ENCODE assay signal across 9 mouse cellular contexts in genomic region chr1:86634751-86635359, GRCm38 (mm10). TPM values are rescaled to one million over a fixed set of nuclear protein-coding genes. Genes with fewer than 3 reads are reported as not detected.
DNase-seq lines count a peak whose midpoint lies in the region; ATAC-seq and TF ChIP-seq lines count a peak whose summit lies in the region.
"Had no signal": no experiment of that assay in that cellular context is flagged by ENCODE, and none has a peak within 500 bp of the region (broad histone marks: within the 10 kb centered on the region; RNA-seq: fewer than 3 reads in every experiment).

No protein-coding gene starts in this region.

- intact Hi-C loops in heart, adult 2 months (cut with DNase I): no loop called here

- no peaks in the 10 kb centered on the region for H3K79me2 ChIP-seq in heart, adult 2 months (replicated peaks; ENCODE audit: control insufficient read depth, insufficient read depth, low read length)
- H3K79me2 ChIP-seq in MEL (ENCODE audit: control insufficient read depth, insufficient read depth, low read length, poor library complexity): no peaks in the 10 kb centered on the region

- no peak for TF ChIP-seq CTCF in heart, adult 2 months (IDR thresholded peaks at IDR 0.05)
- TF ChIP-seq CTCF in MEL (IDR thresholded peaks at IDR 0.05 in 2 of 3, conservative IDR thresholded peaks at IDR 0.05 in 1 of 3; ENCODE audit: control insufficient read depth in 1 of 3, insufficient read depth in 1 of 3, low read depth in 2 of 3, low read length in 3 of 3, poor library complexity in 1 of 3, severe bottlenecking in 1 of 3): no peak

- H3K36me3 ChIP-seq in heart, embryonic 12.5 days: no peaks in the 10 kb centered on the region
- H3K36me3 ChIP-seq in heart, adult 2 months (ENCODE audit: control insufficient read depth, insufficient read depth, low read length): no peaks in the 10 kb centered on the region
- H3K36me3 ChIP-seq in MEL (ENCODE audit: control insufficient read depth in 1 of 2, insufficient read depth in 2 of 2, low read length in 2 of 2): peaks cover 0 to 5% of the 10 kb centered on the region in 2 experiments; a peak in 2 of 4 replicates

- H3K27me3 ChIP-seq in heart, embryonic 12.5 days (replicated peaks): no peaks in the 10 kb centered on the region; the same call in 1 of the 2 replicates
- no peaks in the 10 kb centered on the region for H3K27me3 ChIP-seq in heart, adult 2 months (ENCODE audit: control insufficient read depth, insufficient read depth, low read length)
- H3K27me3 ChIP-seq in MEL (ENCODE audit: control insufficient read depth in 1 of 2, insufficient read depth in 2 of 2, low read length in 2 of 2): peaks cover 2% of the 10 kb centered on the region in 2 experiments; a peak in 2 of 4 replicates

- TF ChIP-seq POLR2A in heart, adult 2 months (IDR thresholded peaks at IDR 0.05; ENCODE audit: insufficient read depth, low read depth, low read length): no peak
- no peak for TF ChIP-seq POLR2A in MEL (IDR thresholded peaks at IDR 0.05; ENCODE audit: control insufficient read depth in 1 of 2, insufficient read depth in 1 of 2, low read depth in 1 of 2, low read length in 2 of 2, poor library complexity in 1 of 2)

- WGBS in heart, embryonic 12.5 days: 46% methylated on average over 6 of the region's 6 CpGs
- WGBS in heart, adult 2 months: 54% methylated on average over 6 of the region's 6 CpGs

- H3K9me3 ChIP-seq in heart, embryonic 12.5 days (replicated peaks): no peaks in the 10 kb centered on the region
- no peaks in the 10 kb centered on the region for H3K9me3 ChIP-seq in MEL (replicated peaks; ENCODE audit: insufficient read depth, low read length)

- H3K27ac ChIP-seq in heart, embryonic 12.5 days (ENCODE audit: poor library complexity, severe bottlenecking): no peak overlapping the region
- no peak overlapping the region for H3K27ac ChIP-seq in heart, adult 2 months
- H3K27ac ChIP-seq in MEL (ENCODE audit: control insufficient read depth, low read depth, low read length): no peak overlapping the region

- no peak for TF ChIP-seq RAD21 in MEL (IDR thresholded peaks at IDR 0.05; ENCODE audit: low read depth, low read length)

- H3K4me3 ChIP-seq in heart, embryonic 12.5 days: no peak overlapping the region
- no peak overlapping the region for H3K4me3 ChIP-seq in heart, adult 2 months
- H3K4me3 ChIP-seq in MEL (ENCODE audit: control insufficient read depth in 1 of 2, insufficient read depth in 1 of 2, low read depth in 2 of 2, low read length in 2 of 2): no peak overlapping the region

- no peak for TF ChIP-seq EP300 in heart, adult 2 months (IDR thresholded peaks at IDR 0.05; ENCODE audit: insufficient read depth, low read depth, low read length)
- TF ChIP-seq EP300 in MEL (IDR thresholded peaks at IDR 0.05; ENCODE audit: low read depth in 1 of 2, low read length in 2 of 2): no peak

- no peaks in the 10 kb centered on the region for H3K4me1 ChIP-seq in heart, embryonic 12.5 days (replicated peaks)
- no peaks in the 10 kb centered on the region for H3K4me1 ChIP-seq in heart, adult 2 months (ENCODE audit: control insufficient read depth, insufficient read depth, low read length)
- H3K4me1 ChIP-seq in MEL (ENCODE audit: control insufficient read depth in 1 of 2, insufficient read depth in 2 of 2, low read length in 2 of 2): peaks cover 0 to 15% of the 10 kb centered on the region in 2 experiments; a peak in 3 of 4 replicates

- peak; percentile 59; the same call in 1 of the 2 replicates for ATAC-seq in heart, embryonic 12.5 days (ENCODE audit: insufficient number of reproducible peaks, low FRiP score)
- no peak for ATAC-seq in monocyte, adult 5-6 weeks (replicated peaks; ENCODE audit: insufficient number of reproducible peaks, low FRiP score, low TSS enrichment, poor library complexity, severe bottlenecking)

- H3K9ac ChIP-seq in heart, embryonic 12.5 days: no peak overlapping the region
- H3K9ac ChIP-seq in heart, adult 2 months (ENCODE audit: low read depth, low read length): no peak overlapping the region
- no peak overlapping the region for H3K9ac ChIP-seq in MEL (ENCODE audit: control insufficient read depth, low read depth, low read length, poor library complexity, severe bottlenecking)

- no peak for DNase-seq in heart, adult 2 months
- DNase-seq in MEL (ENCODE audit: low read depth, low spot score): peak; percentile 46
- DNase-seq in forelimb bud, embryonic 11.5 days (ENCODE audit: low read depth, low spot score): peak; percentile 30
- peak; percentile 35 for DNase-seq in mesoderm, embryonic 11.5 days (ENCODE audit: low read depth, low spot score)
- no peak for DNase-seq in T-cell, adult 2 months (ENCODE audit: low spot score)
- no peak for DNase-seq in layer of hippocampus, postnatal 25 days (ENCODE audit: extremely low spot score in 1 of 2, low spot score in 1 of 2)

- peak overlapping the region; percentile 45 for H3K4me2 ChIP-seq in heart, embryonic 12.5 days

TF ChIP-seq in MEL, 35 proteins besides CTCF, POLR2A, EP300 and RAD21:
- TF ChIP-seq ZC3H11A (IDR thresholded peaks at IDR 0.05; ENCODE audit: low read depth, low read length): no peak
- peak; percentile 14 to 52; a peak in 1 of 4 replicates for TF ChIP-seq USF2 (IDR thresholded peaks at IDR 0.05; ENCODE audit: borderline replicate concordance in 1 of 2, insufficient read depth in 1 of 2, low read depth in 1 of 2, low read length in 2 of 2)
- no peak for TF ChIP-seq MYB (IDR thresholded peaks at IDR 0.05; ENCODE audit: low read depth, low read length)
- peak; percentile 86 for TF ChIP-seq HCFC1 (IDR thresholded peaks at IDR 0.05; ENCODE audit: low read depth, low read length)
- TF ChIP-seq TCF12 (IDR thresholded peaks at IDR 0.05; ENCODE audit: low read depth, low read length): no peak
- peak; percentile 90 for TF ChIP-seq USF1 (IDR thresholded peaks at IDR 0.05; ENCODE audit: low read depth, low read length)
- no peak for TF ChIP-seq MYC (IDR thresholded peaks at IDR 0.05; ENCODE audit: low read depth, low read length)
- TF ChIP-seq CHD2 (IDR thresholded peaks at IDR 0.05; ENCODE audit: low read length): no peak
- TF ChIP-seq MEF2A (IDR thresholded peaks at IDR 0.05; ENCODE audit: extremely low read depth, insufficient replicate concordance, low read depth, low read length, poor library complexity, severe bottlenecking): no peak
- no peak for TF ChIP-seq ZNF384 (IDR thresholded peaks at IDR 0.05; ENCODE audit: low read depth, low read length)
- no peak for TF ChIP-seq NRF1 (IDR thresholded peaks at IDR 0.05; ENCODE audit: insufficient read depth, low read depth, low read length, poor library complexity, severe bottlenecking)
- TF ChIP-seq ZMIZ1 (IDR thresholded peaks at IDR 0.05; ENCODE audit: low read depth, low read length): no peak
- TF ChIP-seq SIN3A (IDR thresholded peaks at IDR 0.05; ENCODE audit: low read length): no peak
TF ChIP-seq in MEL: peak in this region for 3.

RNA-seq across cellular contexts. Expression of gene Nppc, which starts 35.5 kb away (rescaled TPM):
- 1.3 TPM in 2 replicates for polyA plus RNA-seq in heart, embryonic 12.5 days (2016; fragmentation: Nextera tagmentation; extraction: Ambion mirVana)
- total RNA-seq in heart, adult 2 months (2021): not detected
- 0.14 TPM in 1 of 2 replicates, not detected in the other for polyA plus RNA-seq in heart, adult 2 months (2012; rRNA removed)
- total RNA-seq in MEL (2012; rRNA removed): not detected in 2 replicates
- not detected for polyA plus RNA-seq in MEL (2012; ENCODE audit: insufficient read depth in 1 of 2, insufficient read length in 2 of 2, low read depth in 1 of 2, low replicate concordance in 2 of 2, missing spikeins in 1 of 2)
- not detected in 3 replicates for total RNA-seq in monocyte, adult 5-6 weeks (2017)
- total RNA-seq in layer of hippocampus, postnatal 25 days (2021): 1 to 10 TPM; 5.7 to 9.5 TPM
- total RNA-seq: common myeloid progenitor, adult 5-6 weeks had no signal

RNA-seq across cellular contexts. Expression of gene Cops7b, which starts 52.2 kb away (rescaled TPM):
- polyA plus RNA-seq in heart, embryonic 12.5 days (2016; fragmentation: Nextera tagmentation; extraction: Ambion mirVana): 28.6 and 32.6 TPM in 2 replicates
- 10 to 100 TPM; 11.2 to 12.0 TPM for total RNA-seq in heart, adult 2 months (2021)
- polyA plus RNA-seq in heart, adult 2 months (2012; rRNA removed): 18.2 and 22.4 TPM in 2 replicates
- total RNA-seq in MEL (2012; rRNA removed): 34.3 and 36.0 TPM in 2 replicates
- 10 to 100 TPM in 1 of 2 experiments, not detected in 1; 64.8 TPM for polyA plus RNA-seq in MEL (2012; ENCODE audit: insufficient read depth in 1 of 2, insufficient read length in 2 of 2, low read depth in 1 of 2, low replicate concordance in 2 of 2, missing spikeins in 1 of 2)
- 5.7 to 10.7 TPM (median 8.9 TPM) in 3 replicates for total RNA-seq in monocyte, adult 5-6 weeks (2017)
- 10 to 100 TPM; 21.6 to 25.0 TPM for total RNA-seq in layer of hippocampus, postnatal 25 days (2021)

RNA-seq across cellular contexts. Expression of gene Pde6d, which starts 52.4 kb away (rescaled TPM):
- 83.5 and 89.5 TPM in 2 replicates for polyA plus RNA-seq in heart, embryonic 12.5 days (2016; fragmentation: Nextera tagmentation; extraction: Ambion mirVana)
- 10 to 100 TPM; 40.4 to 47.6 TPM for total RNA-seq in heart, adult 2 months (2021)
- 27.9 and 39.2 TPM in 2 replicates for polyA plus RNA-seq in heart, adult 2 months (2012; rRNA removed)
- total RNA-seq in MEL (2012; rRNA removed): 13.4 and 13.8 TPM in 2 replicates
- polyA plus RNA-seq in MEL (2012; ENCODE audit: insufficient read depth in 1 of 2, insufficient read length in 2 of 2, low read depth in 1 of 2, low replicate concordance in 2 of 2, missing spikeins in 1 of 2): 10 to 100 TPM in 1 of 2 experiments, not detected in 1; 79.9 TPM
- 3.1 to 7.8 TPM (median 4.1 TPM) in 3 replicates for total RNA-seq in monocyte, adult 5-6 weeks (2017)
- 10 to 100 TPM; 55.4 to 61.0 TPM for total RNA-seq in layer of hippocampus, postnatal 25 days (2021)

Comparison
In these comparisons a context has a peak if more than half of its experiments do, and no peak if none do; other contexts are left out.
1. DNase-seq: peak in MEL (single experiment), forelimb bud, embryonic 11.5 days (single experiment) and mesoderm, embryonic 11.5 days (single experiment); none in heart, adult 2 months (0 of 2), T-cell, adult 2 months (single experiment) and layer of hippocampus, postnatal 25 days (0 of 2).